Mouse (Mus musculus) spleen, adult 2 months (tissue): ENCODE results near the gene Bpifa5.

Experiments
- CTCF ChIP-seq: fragments of 200-500 bp; IDR thresholded peaks from 2 replicates; pipeline ENCODE4 v1.5.1; 2011; ENCODE audit warnings: mild to moderate bottlenecking, inconsistent platforms; ENCODE audit not compliant: insufficient read depth, insufficient read length, insufficient replicate concordance; ENCODE audit errors: extremely low read depth
- POLR2A ChIP-seq: fragments of 200-500 bp; IDR thresholded peaks from 2 replicates; pipeline ENCODE4 v1.6.1; 2011; ENCODE audit warnings: low read depth, low read length, inconsistent platforms

DNA sequence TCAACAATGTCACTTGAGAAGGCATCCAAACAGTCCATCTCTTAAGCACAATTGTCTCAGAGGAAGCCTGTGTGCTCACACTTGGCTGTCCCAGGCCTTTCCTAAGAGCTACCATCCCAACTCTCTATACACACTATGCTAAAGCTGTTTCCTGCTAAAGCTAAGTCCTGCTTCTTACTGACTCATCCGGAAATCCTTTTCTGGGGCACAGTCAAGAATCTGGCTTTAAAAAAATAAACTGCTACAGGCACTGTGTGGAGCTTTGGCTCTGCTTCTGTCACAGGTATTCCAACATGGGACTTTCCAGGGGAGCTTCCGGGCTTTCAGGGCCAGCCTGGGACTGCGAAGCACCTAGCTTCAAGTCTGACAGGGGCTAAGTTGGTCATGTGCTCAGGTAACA lies 23.3 kb downstream of the Bpifa5 start:
- TF ChIP-seq CTCF (no peak), POLR2A (no peak)
